Mouse (Mus musculus): ENCODE results near the gene Map3k5. TPM values are rescaled to one million over a fixed set of nuclear protein-coding genes. Genes with fewer than 3 reads are reported as not detected.

Gene Map3k5
- polyA plus RNA-seq, 1 experiment: not detected

DNA sequence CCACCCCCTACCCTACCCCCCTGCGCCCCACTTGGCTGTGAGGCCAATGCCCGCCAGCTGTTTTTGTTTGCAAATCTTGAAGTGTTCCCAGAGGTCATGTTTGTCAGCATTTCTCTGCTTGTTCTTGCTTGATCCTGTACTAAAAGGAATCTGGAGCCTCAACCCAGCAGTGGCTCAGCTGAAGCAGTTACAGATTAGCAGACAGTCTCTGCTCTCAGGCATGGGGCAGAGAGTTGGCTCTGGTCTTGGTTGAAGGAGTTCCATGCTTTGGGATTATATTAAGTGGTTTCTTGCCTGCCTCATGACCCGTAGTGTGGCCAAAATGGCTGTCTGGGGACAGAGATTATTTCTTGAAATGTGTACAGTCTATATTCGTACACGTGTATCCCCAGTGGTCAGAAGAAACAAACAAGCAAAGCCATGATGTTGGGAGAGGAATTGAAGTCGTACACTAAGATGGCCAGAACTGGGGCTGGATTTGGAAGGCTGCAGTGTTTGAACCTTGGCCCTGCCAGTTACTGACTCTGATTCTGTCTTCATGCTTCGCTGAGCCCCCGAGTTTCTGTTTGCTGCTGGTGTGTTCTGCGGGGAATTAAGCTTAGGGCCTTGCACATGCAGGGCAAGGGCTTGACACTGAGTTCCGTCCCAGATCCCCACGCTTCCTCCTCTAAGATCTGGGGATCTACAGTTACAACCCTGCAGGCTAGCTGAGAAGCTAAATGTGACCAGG lies 18.9 kb downstream of the Map3k5 start:
- no peaks in the 10 kb centered on the region for H3K4me1 ChIP-seq (ENCODE audit: control insufficient read depth, insufficient read depth, low read length)
- WGBS: 95% methylated on average over 11 of the region's 11 CpGs
- TF ChIP-seq POLR2A (IDR thresholded peaks at IDR 0.05; ENCODE audit: insufficient read depth, low read depth, low read length): no peak
- TF ChIP-seq CTCF (IDR thresholded peaks at IDR 0.05; ENCODE audit: insufficient read depth, low read depth, low read length): no peak
- H3K27ac ChIP-seq (ENCODE audit: insufficient read depth, low read depth, low read length): no peak overlapping the region
- H3K4me3 ChIP-seq (ENCODE audit: insufficient read depth, low read depth, low read length): no peak overlapping the region

DNA sequence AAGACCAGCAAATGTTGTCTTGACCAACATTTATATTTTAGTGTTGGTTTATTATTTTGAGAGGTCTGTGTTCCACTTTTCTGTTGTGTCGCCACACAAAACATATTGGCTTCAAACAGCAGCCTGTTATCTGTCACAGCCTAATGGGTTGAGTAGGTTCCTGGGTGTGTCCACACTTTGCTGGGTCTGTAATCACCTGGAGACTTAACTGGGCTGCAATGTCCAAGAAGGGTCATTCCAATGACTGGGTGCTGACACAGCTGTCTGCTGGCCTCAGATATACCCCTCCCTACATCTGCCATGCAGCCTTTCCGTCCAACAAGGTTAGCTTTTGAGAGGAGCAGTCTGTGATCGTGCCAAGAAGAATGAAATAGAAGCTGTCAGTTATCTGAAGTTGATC lies 20.3 kb downstream of the Map3k5 start:
- WGBS: 90% methylated on average over 3 of the region's 3 CpGs
- no peaks in the 10 kb centered on the region for H3K4me1 ChIP-seq (ENCODE audit: control insufficient read depth, insufficient read depth, low read length)
- H3K4me3 ChIP-seq (ENCODE audit: insufficient read depth, low read depth, low read length): no peak overlapping the region
- no peak overlapping the region for H3K27ac ChIP-seq (ENCODE audit: insufficient read depth, low read depth, low read length)
- TF ChIP-seq POLR2A (IDR thresholded peaks at IDR 0.05; ENCODE audit: insufficient read depth, low read depth, low read length): no peak

DNA sequence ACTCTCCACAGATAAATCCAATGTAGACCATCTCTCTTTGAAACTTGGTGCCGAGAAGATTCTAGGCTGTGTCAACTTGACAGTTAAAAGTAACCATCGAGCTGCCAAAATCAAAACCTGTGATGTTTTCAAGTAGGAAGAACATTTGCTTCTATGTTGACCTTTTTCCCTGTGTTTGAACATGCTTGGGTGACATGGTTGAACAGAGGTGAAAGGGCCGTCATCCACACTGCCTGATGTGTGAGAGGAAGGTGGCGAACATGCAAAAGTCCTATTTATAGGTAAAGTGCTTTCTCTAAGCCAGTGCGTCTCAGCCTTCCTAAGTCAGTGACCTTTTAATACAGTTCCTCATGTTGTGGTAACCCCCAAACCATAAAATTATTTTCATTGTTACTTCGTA lies 21.5 kb downstream of the Map3k5 start:
- Histone ChIP-seq H3K27ac (ENCODE audit: insufficient read depth, low read depth, low read length) (no peak overlapping the region), H3K4me1 (ENCODE audit: control insufficient read depth, insufficient read depth, low read length) (no peaks in the 10 kb centered on the region), H3K4me3 (ENCODE audit: insufficient read depth, low read depth, low read length) (no peak overlapping the region)
- 89% methylated on average over 6 of the region's 6 CpGs for WGBS
- TF ChIP-seq CTCF (IDR thresholded peaks at IDR 0.05; ENCODE audit: insufficient read depth, low read depth, low read length): no peak
- TF ChIP-seq POLR2A (IDR thresholded peaks at IDR 0.05; ENCODE audit: insufficient read depth, low read depth, low read length): no peak

DNA sequence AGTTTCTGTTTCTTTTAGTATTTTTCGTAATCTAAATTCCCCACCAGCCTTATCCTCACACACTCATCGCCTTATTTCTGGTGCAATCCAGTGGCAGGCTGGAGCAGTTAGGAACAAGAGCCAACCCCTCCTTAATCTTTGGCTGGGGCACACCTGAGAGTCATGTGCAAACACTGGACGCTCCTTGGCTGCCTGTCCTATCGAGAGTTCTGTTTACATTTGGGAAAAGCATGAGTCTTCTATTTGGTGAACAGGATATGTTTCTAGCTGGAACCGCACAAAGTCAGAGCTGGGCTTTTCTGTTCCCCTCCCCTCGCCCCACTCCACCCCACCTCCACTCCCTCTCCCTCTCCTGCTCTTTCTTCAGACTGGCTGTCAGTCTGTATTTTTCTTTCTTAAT lies 22.5 kb downstream of the Map3k5 start:
- H3K4me3 ChIP-seq (ENCODE audit: insufficient read depth, low read depth, low read length): no peak overlapping the region
- no peaks in the 10 kb centered on the region for H3K4me1 ChIP-seq (ENCODE audit: control insufficient read depth, insufficient read depth, low read length)
- no peak for TF ChIP-seq CTCF (IDR thresholded peaks at IDR 0.05; ENCODE audit: insufficient read depth, low read depth, low read length)
- no peak for TF ChIP-seq POLR2A (IDR thresholded peaks at IDR 0.05; ENCODE audit: insufficient read depth, low read depth, low read length)
- no peak overlapping the region for H3K27ac ChIP-seq (ENCODE audit: insufficient read depth, low read depth, low read length)
- WGBS: 77% methylated on average over 6 of the region's 6 CpGs

DNA sequence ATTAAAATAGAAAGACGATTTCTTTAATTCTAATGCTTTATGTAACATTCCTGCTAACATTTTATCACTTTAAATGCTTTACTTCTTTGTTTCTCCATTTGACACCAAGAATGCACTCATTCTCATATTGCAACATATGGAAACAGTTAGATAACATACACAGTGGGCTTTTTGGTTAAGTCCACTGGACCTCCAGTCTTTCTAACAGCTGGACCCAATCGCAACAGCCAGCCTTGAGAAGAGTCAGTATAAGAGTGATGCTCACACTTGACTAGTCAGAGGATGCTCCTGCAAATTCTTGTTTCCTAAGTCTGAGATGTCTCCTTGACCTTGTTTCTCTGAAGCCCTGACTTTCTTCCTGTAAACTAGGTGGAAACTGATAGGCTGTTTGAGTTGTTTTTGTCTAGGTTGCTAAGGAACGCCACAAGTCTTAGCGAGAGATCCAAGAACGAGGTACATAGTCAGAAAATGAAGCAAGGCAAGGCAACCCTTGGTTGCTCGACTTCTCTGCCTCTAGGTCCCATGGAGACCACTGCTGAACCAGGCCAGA lies 26.6 kb downstream of the Map3k5 start:
- H3K27ac ChIP-seq (ENCODE audit: insufficient read depth, low read depth, low read length): no peak overlapping the region
- TF ChIP-seq POLR2A (IDR thresholded peaks at IDR 0.05; ENCODE audit: insufficient read depth, low read depth, low read length) (no peak), CTCF (IDR thresholded peaks at IDR 0.05; ENCODE audit: insufficient read depth, low read depth, low read length) (no peak)
- no peak overlapping the region for H3K4me3 ChIP-seq (ENCODE audit: insufficient read depth, low read depth, low read length)
- 75% methylated on average over 6 of the region's 6 CpGs for WGBS
- H3K4me1 ChIP-seq (ENCODE audit: control insufficient read depth, insufficient read depth, low read length): no peaks in the 10 kb centered on the region

DNA sequence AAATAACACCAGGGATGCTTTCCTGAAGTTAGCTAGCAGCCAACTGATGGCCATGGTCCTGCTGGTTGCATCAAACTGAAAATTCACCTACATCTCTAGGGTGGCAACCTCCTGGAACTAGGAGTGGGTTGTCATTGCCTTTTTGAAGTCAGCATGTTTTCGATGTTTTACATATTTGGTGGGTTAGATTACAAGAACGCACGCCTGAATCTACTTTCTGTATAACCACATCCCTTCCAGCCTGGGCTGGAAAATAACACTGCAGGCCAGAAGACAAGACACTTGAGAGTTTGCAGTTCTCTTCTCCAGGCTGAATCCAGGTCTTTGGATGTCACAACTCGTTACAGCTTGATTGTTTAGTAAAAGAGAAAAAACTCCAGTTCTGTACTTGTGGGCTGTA lies 28.5 kb downstream of the Map3k5 start:
- TF ChIP-seq CTCF (IDR thresholded peaks at IDR 0.05; ENCODE audit: insufficient read depth, low read depth, low read length) (no peak), POLR2A (IDR thresholded peaks at IDR 0.05; ENCODE audit: insufficient read depth, low read depth, low read length) (no peak)
- WGBS: 75% methylated on average over 4 of the region's 4 CpGs
- no peak overlapping the region for H3K27ac ChIP-seq (ENCODE audit: insufficient read depth, low read depth, low read length)

DNA sequence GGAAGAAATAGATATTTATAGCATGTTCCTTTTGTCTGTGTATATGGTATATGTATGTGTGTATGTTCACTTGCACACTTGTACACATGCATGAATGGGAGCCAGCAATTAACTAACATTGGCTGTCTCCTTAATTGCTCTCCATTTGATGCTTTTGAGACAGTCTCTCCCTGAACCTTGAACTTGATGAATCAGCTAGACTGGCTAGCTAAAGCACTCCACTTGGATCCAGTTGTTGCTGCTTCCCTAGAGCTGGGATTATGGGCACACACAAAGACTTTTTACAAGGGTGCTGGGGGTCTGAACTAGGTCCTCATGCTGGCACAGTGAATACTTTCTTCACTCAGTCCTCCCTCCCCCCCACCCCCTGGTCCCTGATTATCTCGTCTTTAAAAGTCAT lies 28.9 kb downstream of the Map3k5 start:
- no peak overlapping the region for H3K4me3 ChIP-seq (ENCODE audit: insufficient read depth, low read depth, low read length)
- 65% methylated on average over 1 of the region's 1 CpGs for WGBS
- H3K27ac ChIP-seq (ENCODE audit: insufficient read depth, low read depth, low read length): no peak overlapping the region
- TF ChIP-seq CTCF (IDR thresholded peaks at IDR 0.05; ENCODE audit: insufficient read depth, low read depth, low read length) (no peak), POLR2A (IDR thresholded peaks at IDR 0.05; ENCODE audit: insufficient read depth, low read depth, low read length) (no peak)
- H3K4me1 ChIP-seq (ENCODE audit: control insufficient read depth, insufficient read depth, low read length): no peaks in the 10 kb centered on the region

More for the DNA sequence above, 28.5 kb downstream of the Map3k5 start:
- Histone ChIP-seq H3K4me3 (ENCODE audit: insufficient read depth, low read depth, low read length) (no peak overlapping the region), H3K4me1 (ENCODE audit: control insufficient read depth, insufficient read depth, low read length) (no peaks in the 10 kb centered on the region)

DNA sequence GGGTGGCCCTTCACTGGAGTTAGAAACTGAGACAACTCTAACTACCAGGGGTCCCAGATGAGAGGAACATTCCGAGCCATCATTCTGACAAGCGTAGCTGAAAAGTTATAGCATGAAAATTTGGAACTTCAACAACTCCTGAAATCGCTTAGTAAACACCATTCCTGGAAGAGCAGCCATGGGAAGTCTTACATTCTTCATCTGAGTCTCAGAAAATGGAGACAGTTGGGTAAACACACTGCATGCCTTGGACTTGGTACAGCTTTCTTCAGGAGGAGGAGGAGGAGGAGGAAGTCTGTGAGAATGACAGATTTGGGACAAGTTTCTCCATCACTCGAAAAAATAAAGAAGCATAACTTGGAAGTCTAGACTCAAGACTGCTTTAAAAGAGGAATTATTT lies 29.8 kb downstream of the Map3k5 start:
- Histone ChIP-seq H3K4me3 (ENCODE audit: insufficient read depth, low read depth, low read length) (no peak overlapping the region), H3K4me1 (ENCODE audit: control insufficient read depth, insufficient read depth, low read length) (no peaks in the 10 kb centered on the region), H3K27ac (ENCODE audit: insufficient read depth, low read depth, low read length) (no peak overlapping the region)
- TF ChIP-seq CTCF (IDR thresholded peaks at IDR 0.05; ENCODE audit: insufficient read depth, low read depth, low read length): no peak
- 92% methylated on average over 4 of the region's 4 CpGs for WGBS

DNA sequence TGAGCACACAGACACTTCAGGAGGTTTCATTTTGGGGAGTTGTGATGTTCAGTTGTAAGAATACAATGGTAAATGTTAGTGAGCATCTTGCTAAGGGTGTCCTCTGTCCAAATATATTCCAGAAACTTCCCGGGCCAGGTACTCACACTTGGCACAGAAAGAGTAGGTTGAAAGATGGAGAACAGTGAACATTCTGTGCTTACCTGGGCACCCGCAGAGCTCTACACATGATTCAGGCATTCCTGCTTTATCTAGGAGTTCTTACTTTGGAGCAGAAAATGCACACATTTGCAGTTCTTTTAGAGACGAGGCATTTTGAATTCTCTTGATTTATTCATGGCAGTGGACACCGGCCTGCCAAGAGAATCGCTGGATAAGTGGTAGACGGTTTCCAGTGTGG lies 32.3 kb downstream of the Map3k5 start:
- TF ChIP-seq CTCF (IDR thresholded peaks at IDR 0.05; ENCODE audit: insufficient read depth, low read depth, low read length) (no peak), POLR2A (IDR thresholded peaks at IDR 0.05; ENCODE audit: insufficient read depth, low read depth, low read length) (no peak)
- WGBS: 61% methylated on average over 6 of the region's 6 CpGs
- Histone ChIP-seq H3K4me1 (ENCODE audit: control insufficient read depth, insufficient read depth, low read length) (0 out of 2 replicates have a peak, but pooled peaks cover 2% of the 10 kb centered on the region), H3K27ac (ENCODE audit: insufficient read depth, low read depth, low read length) (no peak overlapping the region), H3K4me3 (ENCODE audit: insufficient read depth, low read depth, low read length) (no peak overlapping the region)

Data from olfactory bulb, adult 2 months (tissue).